Mouse (Mus musculus) kidney, embryonic 14.5 days (tissue): Measurements from ENCODE around the gene Rftn2. TPM values are rescaled to one million over a fixed set of nuclear protein-coding genes. Genes with fewer than 3 reads are reported as not detected.

Experiments
- ATAC-seq: fragments of 200-750 bp; cut with Nextera tagmentation; 2 replicates; pipeline ENCODE4 v1.8.0; 2017; ENCODE audit warnings: moderate number of reproducible peaks, mild to moderate bottlenecking, moderate TSS enrichment, moderate library complexity; ENCODE audit not compliant: low FRiP score, low TSS enrichment
- H3K27ac ChIP-seq: fragments of 300-500 bp; sonication (generic); 2 replicates; pipeline ENCODE4 v1.5.1; 2014; ENCODE audit warnings: low read depth, mild to moderate bottlenecking, low read length, moderate library complexity, mixed read lengths
- H3K27me3 ChIP-seq: fragments of 300-500 bp; sonication (generic); 2 replicates; pipeline ENCODE4 v1.6.1; 2014; ENCODE audit warnings: mild to moderate bottlenecking, low read length; ENCODE audit not compliant: control insufficient read depth, insufficient read depth
- H3K36me3 ChIP-seq: fragments of 300-500 bp; sonication (generic); 2 replicates; pipeline ENCODE4 v1.6.1; 2014; ENCODE audit warnings: low read length, mixed read lengths; ENCODE audit not compliant: control insufficient read depth, insufficient read depth
- H3K4me1 ChIP-seq: fragments of 300-500 bp; sonication (generic); 2 replicates; pipeline ENCODE4 v1.6.1; 2014; ENCODE audit warnings: low read length, mixed read lengths; ENCODE audit not compliant: control insufficient read depth, insufficient read depth
- H3K4me2 ChIP-seq: fragments of 300-500 bp; sonication (generic); replicated peaks from 2 replicates; pipeline ENCODE4 v1.6.1; 2014; ENCODE audit warnings: low read depth, mild to moderate bottlenecking, low read length
- H3K4me3 ChIP-seq: fragments of 300-500 bp; sonication (generic); 2 replicates; pipeline ENCODE4 v1.5.1; 2014; ENCODE audit warnings: mild to moderate bottlenecking, low read length
- H3K9ac ChIP-seq: fragments of 300-500 bp; sonication (generic); 2 replicates; pipeline ENCODE4 v1.6.1; 2014; ENCODE audit warnings: low read depth, mild to moderate bottlenecking, low read length, moderate library complexity
- H3K9me3 ChIP-seq: fragments of 300-500 bp; sonication (generic); 2 replicates; pipeline ENCODE4 v1.6.1; 2016; ENCODE audit warnings: low read length; ENCODE audit not compliant: control insufficient read depth
- WGBS: fragments of 180-500 bp; shearing (Covaris S2); extraction: QIAGEN DNeasy Blood & Tissue Kit; methylation state at CpG from one replicate; pipeline ENCODE4 v1.1.7; 2014; 5-methylcytosine and 5-hydroxymethylcytosine counted together
- polyA plus RNA-seq: library from polyadenylated mRNA; unstranded; fragments of >200 nt; fragmentation: Nextera tagmentation; extraction: Ambion mirVana; gene quantifications from 2 replicates; pipeline ENCODE4 v1.2.1, GENCODE M21; 2014

Gene Rftn2
- polyA plus RNA-seq, 1 experiment from 2014 or later, result 6.6 TPM

DNA sequence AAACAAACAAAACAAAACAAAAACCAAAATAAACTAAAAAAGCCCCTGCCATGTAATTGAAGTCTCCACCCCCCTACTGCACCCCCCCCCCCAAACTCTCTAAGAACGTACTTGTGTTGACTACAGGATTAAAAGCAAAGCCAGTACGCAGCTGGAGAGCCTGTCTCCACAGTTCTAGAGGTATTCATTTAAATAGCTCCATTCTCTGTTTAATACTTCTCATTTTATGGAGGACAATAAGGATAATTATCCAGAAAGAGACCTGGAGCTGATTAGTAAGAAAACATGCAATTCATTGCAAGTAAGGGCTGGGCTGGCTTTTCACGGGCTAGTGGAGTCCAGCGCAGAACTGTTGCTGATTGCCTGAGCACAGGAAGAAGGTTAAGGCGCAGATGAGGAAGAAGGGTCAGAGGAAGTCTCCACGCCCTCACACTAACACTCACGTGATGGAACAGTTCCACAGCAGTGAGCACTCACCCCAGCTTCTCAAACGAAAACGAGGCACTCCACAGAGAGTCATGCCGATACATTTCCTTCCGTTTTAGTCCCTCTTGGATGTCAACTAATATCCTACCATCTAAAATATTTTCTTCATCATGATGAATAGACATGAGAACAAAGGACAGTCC, 11.3 kb downstream of the Rftn2 start:
- ATAC-seq, result no peak
- H3K9ac ChIP-seq, result no peak overlapping the region
- H3K27me3 ChIP-seq, result no peaks in the 10 kb centered on the region
- no peaks in the 10 kb centered on the region for H3K9me3 ChIP-seq
- no peak overlapping the region for H3K27ac ChIP-seq
- H3K4me1 ChIP-seq, result 0 out of 2 replicates have a peak, but pooled peaks cover 3% of the 10 kb centered on the region
- no peak overlapping the region for H3K4me3 ChIP-seq
- WGBS, result 58% methylated on average over 11 of the region's 11 CpGs
- H3K36me3 ChIP-seq, result no peaks in the 10 kb centered on the region
- no peak overlapping the region for H3K4me2 ChIP-seq

- no peak overlapping the region for H3K27ac ChIP-seq
- WGBS, result 85% methylated on average over 6 of the region's 6 CpGs
- no peaks in the 10 kb centered on the region for H3K36me3 ChIP-seq
- H3K4me3 ChIP-seq, result no peak overlapping the region
- H3K9me3 ChIP-seq, result no peaks in the 10 kb centered on the region
- H3K4me1 ChIP-seq, result 0 out of 2 replicates have a peak, but pooled peaks cover 3% of the 10 kb centered on the region
- H3K4me2 ChIP-seq, result no peak overlapping the region
- no peak for ATAC-seq
- H3K27me3 ChIP-seq, result no peaks in the 10 kb centered on the region
- H3K9ac ChIP-seq, result no peak overlapping the region
Measured at GRCm38 (mm10) chr1:55213936-55214335, 12.6 kb downstream of the Rftn2 start.

DNA sequence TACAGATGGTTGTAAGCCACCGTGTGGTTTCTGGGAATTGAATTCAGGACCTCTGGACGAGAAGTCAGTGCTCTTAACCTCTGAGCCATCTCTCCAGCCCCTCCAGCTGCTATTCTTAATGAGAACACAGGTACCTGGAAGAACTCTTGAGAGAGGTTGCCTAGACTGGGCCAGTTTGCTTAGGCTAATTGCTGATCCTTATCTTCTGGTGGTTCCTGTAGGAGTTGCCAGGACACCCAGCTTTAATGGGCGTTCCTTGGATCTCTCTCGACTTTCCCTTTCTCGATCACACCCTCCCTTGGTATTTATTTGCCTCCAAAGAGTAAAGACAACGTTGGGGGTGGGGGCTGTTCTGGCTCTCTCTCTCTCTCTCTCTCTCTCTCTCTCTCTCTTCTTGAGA, 13.1 kb downstream of the Rftn2 start:
- Histone ChIP-seq H3K27me3 (no peaks in the 10 kb centered on the region), H3K9ac (no peak overlapping the region), H3K27ac (no peak overlapping the region), H3K36me3 (no peaks in the 10 kb centered on the region), H3K9me3 (no peaks in the 10 kb centered on the region), H3K4me1 (0 out of 2 replicates have a peak, but pooled peaks cover 3% of the 10 kb centered on the region), H3K4me2 (no peak overlapping the region), H3K4me3 (no peak overlapping the region)
- ATAC-seq, result peak; percentile 54; the same call in 1 of the 2 replicates
- 30% methylated on average over 6 of the region's 6 CpGs for WGBS

DNA sequence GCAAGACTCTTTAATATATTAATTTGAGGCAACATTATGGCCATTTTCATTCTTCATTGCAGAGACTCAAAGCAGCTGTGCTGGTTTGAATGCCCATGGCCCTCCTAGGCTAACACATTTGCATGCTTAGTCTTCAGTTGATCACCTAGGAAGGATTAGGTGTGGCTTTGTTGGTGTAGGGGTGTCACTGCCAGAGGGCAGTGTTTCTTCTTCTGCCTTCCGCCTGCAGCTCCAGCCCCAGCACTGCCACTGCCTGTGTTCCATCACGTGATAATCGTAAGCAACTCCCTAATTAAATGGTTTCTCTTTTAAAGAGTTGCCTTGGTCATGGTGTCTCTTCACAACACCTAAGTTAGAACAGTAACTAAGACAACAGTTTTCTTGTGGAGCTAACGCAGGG, 13.8 kb downstream of the Rftn2 start:
- Histone ChIP-seq H3K36me3 (no peaks in the 10 kb centered on the region), H3K4me3 (no peak overlapping the region), H3K9me3 (no peaks in the 10 kb centered on the region), H3K27ac (no peak overlapping the region), H3K4me1 (0 out of 2 replicates have a peak, but pooled peaks cover 3% of the 10 kb centered on the region), H3K4me2 (no peak overlapping the region), H3K9ac (no peak overlapping the region), H3K27me3 (no peaks in the 10 kb centered on the region)
- no peak for ATAC-seq
- 90% methylated on average over 4 of the region's 4 CpGs for WGBS

DNA sequence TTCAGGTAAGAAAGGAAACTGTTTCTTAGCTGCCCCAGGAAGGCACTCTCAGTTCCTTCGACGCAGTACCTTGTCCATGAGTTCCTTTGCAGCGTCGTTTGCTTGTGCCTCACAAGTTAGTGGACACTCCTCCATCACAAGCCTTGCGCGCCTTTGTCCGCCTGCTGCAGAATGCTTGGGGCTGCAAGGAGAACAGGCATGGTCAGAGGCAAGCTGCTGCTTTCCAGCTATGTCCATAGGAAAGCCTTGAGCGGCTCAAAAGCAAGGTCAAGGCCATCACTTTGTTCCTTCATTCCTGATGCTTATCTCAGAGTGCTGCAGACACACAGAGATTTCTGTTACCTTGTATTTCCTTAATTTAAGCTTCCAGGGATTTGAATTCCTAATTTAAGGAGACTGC, 15.5 kb downstream of the Rftn2 start:
- Histone ChIP-seq H3K9ac (no peak overlapping the region), H3K36me3 (no peaks in the 10 kb centered on the region), H3K9me3 (no peaks in the 10 kb centered on the region), H3K27me3 (no peaks in the 10 kb centered on the region), H3K4me3 (no peak overlapping the region), H3K27ac (no peak overlapping the region), H3K4me1 (0 out of 2 replicates have a peak, but pooled peaks cover 3% of the 10 kb centered on the region), H3K4me2 (no peak overlapping the region)
- no peak for ATAC-seq
- 73% methylated on average over 8 of the region's 8 CpGs for WGBS

- no peaks in the 10 kb centered on the region for H3K9me3 ChIP-seq
- WGBS, result 49% methylated on average over 12 of the region's 12 CpGs
- H3K27me3 ChIP-seq, result no peaks in the 10 kb centered on the region
- H3K9ac ChIP-seq, result no peak overlapping the region
- H3K4me1 ChIP-seq, result 0 out of 2 replicates have a peak, but pooled peaks cover 3% of the 10 kb centered on the region
- 0 out of 2 replicates have a peak overlapping the region, but pooled peaks have one; percentile 24 for H3K27ac ChIP-seq
- H3K36me3 ChIP-seq, result no peaks in the 10 kb centered on the region
- H3K4me2 ChIP-seq, result no peak overlapping the region
- no peak overlapping the region for H3K4me3 ChIP-seq
- ATAC-seq, result 0 out of 2 replicates have a peak, but pooled peaks have one; percentile 20
Measured at GRCm38 (mm10) chr1:55210202-55210965, 16.2 kb downstream of the Rftn2 start.

GRCm38 (mm10) chr1:55208500-55209140, 18.0 kb downstream of the Rftn2 start:
- ATAC-seq, result no peak
- Histone ChIP-seq H3K4me3 (no peak overlapping the region), H3K9me3 (no peaks in the 10 kb centered on the region), H3K9ac (no peak overlapping the region), H3K27me3 (no peaks in the 10 kb centered on the region), H3K4me1 (0 out of 2 replicates have a peak, but pooled peaks cover 3% of the 10 kb centered on the region), H3K36me3 (no peaks in the 10 kb centered on the region; the same call in 1 of the 2 replicates), H3K4me2 (no peak overlapping the region), H3K27ac (no peak overlapping the region)
- WGBS, result 79% methylated on average over 5 of the region's 5 CpGs

DNA sequence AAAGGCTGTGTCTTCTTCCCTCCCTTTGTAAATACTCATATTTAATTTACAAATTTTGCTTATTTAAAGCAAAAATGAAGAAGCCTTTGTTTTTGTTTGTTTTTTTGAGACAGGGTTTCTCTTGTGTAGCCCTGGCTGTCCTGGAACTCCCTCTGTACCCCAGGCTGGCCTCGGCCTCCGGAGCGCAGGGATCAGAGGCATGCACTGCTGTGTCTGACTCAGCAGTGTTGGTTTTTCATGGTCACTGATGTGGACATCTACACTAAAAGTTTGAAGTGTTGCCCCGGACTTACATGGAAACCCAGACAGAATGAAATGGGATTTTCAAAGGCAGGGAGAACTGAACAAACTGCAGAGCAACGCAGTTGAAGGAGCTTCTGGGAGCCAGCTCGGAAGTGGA, 19.0 kb downstream of the Rftn2 start:
- no peak for ATAC-seq
- no peaks in the 10 kb centered on the region; the same call in 1 of the 2 replicates for H3K36me3 ChIP-seq

More for the DNA sequence above, 19.0 kb downstream of the Rftn2 start:
- Histone ChIP-seq H3K9me3 (no peaks in the 10 kb centered on the region), H3K4me1 (0 out of 2 replicates have a peak, but pooled peaks cover 3% of the 10 kb centered on the region), H3K4me3 (no peak overlapping the region), H3K4me2 (no peak overlapping the region), H3K27me3 (no peaks in the 10 kb centered on the region), H3K9ac (no peak overlapping the region), H3K27ac (no peak overlapping the region)
- 93% methylated on average over 6 of the region's 6 CpGs for WGBS
